Comparison of ENCODE assay signal across 7 mouse cellular contexts in the genomic region with DNA sequence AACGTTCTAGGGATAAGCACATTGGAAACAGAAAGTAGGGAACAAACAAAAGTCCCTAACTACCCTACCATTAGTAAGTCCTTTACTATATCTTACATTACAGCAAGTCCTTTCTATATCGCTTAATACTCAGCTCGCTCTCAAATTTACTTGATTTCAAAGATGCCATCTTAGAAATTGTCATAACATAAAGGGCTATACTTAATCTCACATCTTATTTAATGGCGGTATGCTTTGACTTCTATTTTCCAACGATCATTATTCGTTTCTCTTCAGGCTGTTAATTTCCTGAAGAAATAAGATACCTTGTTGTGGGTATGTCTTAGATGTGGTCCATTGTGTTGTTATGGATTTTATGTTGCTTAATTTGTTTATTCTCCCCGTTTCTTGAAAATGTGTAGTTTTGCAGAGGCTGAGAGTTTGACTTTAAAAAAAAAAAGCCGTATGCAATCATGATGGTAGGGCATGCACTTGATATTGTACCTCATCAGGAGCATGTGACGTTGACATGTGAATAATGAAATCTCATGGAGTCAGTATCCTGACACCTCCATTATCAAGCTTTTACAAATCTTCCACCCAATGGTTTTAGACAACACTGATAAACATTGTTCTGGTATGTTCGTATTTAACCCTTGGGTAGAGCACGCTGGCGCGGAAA.
A peak's percentile ranks its signal among the peaks of the same experiment; 100 is the strongest.
DNase-seq lines count a peak whose midpoint lies in the region; ATAC-seq lines count a peak whose summit lies in the region.

No protein-coding gene starts in this region.

- no peaks in the 10 kb centered on the region for H3K27me3 ChIP-seq in neural tube, embryonic 11.5 days (ENCODE audit: control insufficient read depth, insufficient read depth, low read length)
- H3K27me3 ChIP-seq in forebrain, embryonic 12.5 days, result no peaks in the 10 kb centered on the region
- H3K27me3 ChIP-seq in limb, embryonic 13.5 days, result no peaks in the 10 kb centered on the region
- no peaks in the 10 kb centered on the region for H3K27me3 ChIP-seq in stomach, embryonic 16.5 days (ENCODE audit: control insufficient read depth, insufficient read depth, low read length)

- no peaks in the 10 kb centered on the region for H3K36me3 ChIP-seq in neural tube, embryonic 11.5 days (ENCODE audit: control insufficient read depth, insufficient read depth, low read length)
- H3K36me3 ChIP-seq in forebrain, embryonic 12.5 days (replicated peaks), result no peaks in the 10 kb centered on the region
- H3K36me3 ChIP-seq in limb, embryonic 13.5 days, result no peaks in the 10 kb centered on the region
- H3K36me3 ChIP-seq in stomach, embryonic 16.5 days (ENCODE audit: control insufficient read depth, insufficient read depth, low read length), result no peaks in the 10 kb centered on the region

- 58% methylated on average over 13 of the region's 13 CpGs for WGBS in neural tube, embryonic 11.5 days
- WGBS in forebrain, embryonic 12.5 days, result 52% methylated on average over 13 of the region's 13 CpGs
- 52% methylated on average over 13 of the region's 13 CpGs for WGBS in limb, embryonic 13.5 days
- 46% methylated on average over 13 of the region's 13 CpGs for WGBS in stomach, embryonic 16.5 days

- peak overlapping the region; percentile 89 for H3K9ac ChIP-seq in neural tube, embryonic 11.5 days (ENCODE audit: low read length)
- H3K9ac ChIP-seq in forebrain, embryonic 12.5 days, result peak overlapping the region; percentile 78
- peak overlapping the region; percentile 70 for H3K9ac ChIP-seq in limb, embryonic 13.5 days
- H3K9ac ChIP-seq in stomach, embryonic 16.5 days (ENCODE audit: low read length), result peak overlapping the region; percentile 87

- no peaks in the 10 kb centered on the region for H3K4me1 ChIP-seq in neural tube, embryonic 11.5 days (ENCODE audit: control insufficient read depth, insufficient read depth, low read length)
- H3K4me1 ChIP-seq in forebrain, embryonic 12.5 days, result peaks cover 9% of the 10 kb centered on the region
- H3K4me1 ChIP-seq in limb, embryonic 13.5 days, result peaks cover 8% of the 10 kb centered on the region
- H3K4me1 ChIP-seq in stomach, embryonic 16.5 days (ENCODE audit: control insufficient read depth, insufficient read depth, low read length), result peaks cover 7% of the 10 kb centered on the region

- no peaks in the 10 kb centered on the region for H3K9me3 ChIP-seq in neural tube, embryonic 11.5 days (ENCODE audit: control insufficient read depth, low read length)
- H3K9me3 ChIP-seq in forebrain, embryonic 12.5 days, result no peaks in the 10 kb centered on the region
- H3K9me3 ChIP-seq in limb, embryonic 13.5 days, result no peaks in the 10 kb centered on the region
- no peaks in the 10 kb centered on the region for H3K9me3 ChIP-seq in stomach, embryonic 16.5 days (replicated peaks; ENCODE audit: control insufficient read depth, low read length)

- no peak for DNase-seq in neural tube, embryonic 11.5 days (ENCODE audit: low spot score)
- no peak for DNase-seq in neural tube, embryonic 10.5 days (ENCODE audit: extremely low spot score, low spot score)
- no peak for DNase-seq in spleen, postnatal 36 days (ENCODE audit: low spot score in 2 of 2)
- DNase-seq in left cerebral cortex, adult 18-20 months (ENCODE audit: low spot score in 2 of 2), result no peak

- H3K4me2 ChIP-seq in neural tube, embryonic 11.5 days (ENCODE audit: low read depth), result peak overlapping the region; percentile 87
- H3K4me2 ChIP-seq in forebrain, embryonic 12.5 days, result peak overlapping the region; percentile 80
- H3K4me2 ChIP-seq in limb, embryonic 13.5 days (replicated peaks), result peak overlapping the region; percentile 68
- peak overlapping the region; percentile 49 for H3K4me2 ChIP-seq in stomach, embryonic 16.5 days (ENCODE audit: low read depth, low read length)

- H3K27ac ChIP-seq in neural tube, embryonic 11.5 days (ENCODE audit: low read depth, low read length), result peak overlapping the region; percentile 84; the same call in 1 of the 2 replicates
- peak overlapping the region; percentile 88 for H3K27ac ChIP-seq in forebrain, embryonic 12.5 days
- H3K27ac ChIP-seq in limb, embryonic 13.5 days, result peak overlapping the region; percentile 91; the same call in 1 of the 2 replicates
- H3K27ac ChIP-seq in stomach, embryonic 16.5 days (ENCODE audit: low read length), result peak overlapping the region; percentile 84

- ATAC-seq in neural tube, embryonic 11.5 days (ENCODE audit: insufficient read depth, low FRiP score, low TSS enrichment), result no peak
- ATAC-seq in forebrain, embryonic 12.5 days (ENCODE audit: low FRiP score), result no peak
- ATAC-seq in limb, embryonic 13.5 days (ENCODE audit: low FRiP score, low read depth), result no peak
- no peak for ATAC-seq in stomach, embryonic 16.5 days (ENCODE audit: insufficient read depth, low FRiP score)

- H3K4me3 ChIP-seq in neural tube, embryonic 11.5 days (ENCODE audit: low read depth, low read length), result peak overlapping the region; percentile 83
- peak overlapping the region; percentile 85 for H3K4me3 ChIP-seq in forebrain, embryonic 12.5 days (replicated peaks)
- H3K4me3 ChIP-seq in limb, embryonic 13.5 days, result peak overlapping the region; percentile 81
- peak overlapping the region; percentile 65 for H3K4me3 ChIP-seq in stomach, embryonic 16.5 days (replicated peaks; ENCODE audit: low read length)
